Mouse (Mus musculus) thymus, postnatal 4 days (tissue): ENCODE measurements around the gene Selenow.

Source experiments
- DNase-seq: peaks from one replicate; pipeline ENCODE4 v3.0.0; 2021

Gene Selenow

DNA sequence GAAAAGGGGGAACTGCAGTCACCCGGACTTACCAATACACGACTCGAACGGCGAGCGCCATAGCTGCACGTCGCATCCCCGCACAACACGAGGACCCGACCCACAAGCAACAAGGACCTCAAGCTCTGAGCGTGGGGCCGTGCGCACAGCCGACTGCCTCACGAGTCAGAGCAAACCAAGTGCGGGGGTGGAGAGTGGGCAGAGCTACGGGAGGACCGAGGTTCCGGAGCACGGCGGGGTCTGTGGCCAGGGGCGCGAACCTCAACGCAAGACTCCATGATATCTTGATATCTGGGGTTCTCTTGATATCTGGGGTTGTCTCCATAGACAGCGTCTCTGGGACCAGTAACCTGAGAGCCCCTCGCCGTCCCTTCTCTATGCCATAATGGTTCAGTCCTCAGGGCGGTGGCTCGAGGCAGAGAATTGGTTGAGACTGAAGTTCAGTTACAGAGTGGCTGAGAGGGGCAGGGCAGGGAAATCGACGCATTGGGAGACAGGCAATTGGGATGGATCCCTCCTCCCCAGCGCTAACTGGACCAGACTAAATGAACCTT lies at the start of gene Selenow:
TSS of gene Selenow (minus strand) at position 183 of the 554 bp plus-strand sequence.
- DNase-seq: peak; percentile 93

GRCm38 (mm10) chr7:15969674-15970073 lies 47.5 kb upstream of the Selenow start:
- no peak for DNase-seq

- no peak for DNase-seq
Measured at GRCm38 (mm10) chr7:15968322-15968721, 46.1 kb upstream of the Selenow start.

DNA sequence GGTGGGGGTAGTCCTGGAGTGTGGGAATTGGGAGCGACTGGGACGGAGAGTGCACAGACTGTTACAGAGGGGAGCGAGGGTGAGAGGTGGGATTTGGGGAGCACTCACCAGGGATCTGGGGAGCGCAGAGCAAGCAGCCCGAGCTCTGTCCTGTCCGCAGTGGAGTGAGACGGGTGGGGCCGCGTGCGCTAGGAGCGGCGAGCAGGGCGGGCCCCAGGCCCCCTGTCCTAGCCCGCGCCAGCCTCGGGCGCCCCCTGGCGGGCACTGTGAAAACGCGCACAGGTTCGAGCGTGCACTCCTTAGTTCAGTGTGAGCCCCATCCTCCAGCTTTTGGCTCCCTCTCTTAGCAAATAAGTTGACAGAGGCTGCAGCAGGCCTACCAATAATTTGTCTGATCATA lies 45.1 kb upstream of the Selenow start, which contains the start of gene Ehd2:
TSS of gene Ehd2 (minus strand) at position 256 of the 400 bp plus-strand sequence.
- DNase-seq: peak; percentile 83

GRCm38 (mm10) chr7:15966489-15966888 lies 44.3 kb upstream of the Selenow start:
- DNase-seq: no peak

DNA sequence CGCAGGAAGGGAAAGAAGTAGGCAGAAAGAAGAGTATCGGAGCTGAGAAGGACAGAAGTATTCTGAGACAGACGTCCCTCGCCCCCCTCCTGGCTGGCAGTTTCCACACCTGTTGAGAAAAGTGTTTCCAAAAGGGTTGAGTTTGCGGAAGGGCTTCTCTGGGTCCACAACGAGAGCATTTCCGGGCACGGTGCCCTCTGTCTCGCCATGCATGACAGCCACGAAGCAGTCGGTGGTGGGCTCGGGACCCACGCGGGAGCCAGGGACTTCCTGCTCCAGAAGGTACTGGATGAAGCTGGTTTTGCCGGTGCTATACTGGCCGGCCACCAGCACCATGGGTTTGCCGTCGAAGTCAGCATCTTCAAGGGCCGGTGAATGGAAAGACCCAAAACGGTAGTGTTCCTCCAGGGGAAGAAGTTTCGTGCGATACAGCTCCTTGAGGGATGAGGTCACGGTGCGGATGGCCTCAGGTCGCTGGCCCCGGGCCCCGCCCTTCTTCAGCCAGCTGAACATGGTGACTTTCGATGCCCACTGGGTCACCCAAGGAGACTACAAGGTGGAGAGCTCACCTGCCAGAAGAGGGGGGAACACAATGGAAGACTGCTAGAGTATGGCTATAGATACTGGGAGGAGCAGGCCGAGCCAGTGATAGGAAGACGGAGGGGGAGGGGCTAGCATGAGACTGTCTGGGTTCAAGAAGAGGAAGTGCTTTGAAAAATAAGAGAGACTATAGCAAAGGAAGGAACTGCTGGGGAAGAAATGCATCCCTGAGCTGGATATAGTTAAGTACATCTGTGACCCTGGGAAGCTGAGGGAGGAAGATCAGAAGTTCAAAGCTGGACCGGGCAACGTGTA lies 41.8 kb upstream of the Selenow start:
- no peak for DNase-seq

DNA sequence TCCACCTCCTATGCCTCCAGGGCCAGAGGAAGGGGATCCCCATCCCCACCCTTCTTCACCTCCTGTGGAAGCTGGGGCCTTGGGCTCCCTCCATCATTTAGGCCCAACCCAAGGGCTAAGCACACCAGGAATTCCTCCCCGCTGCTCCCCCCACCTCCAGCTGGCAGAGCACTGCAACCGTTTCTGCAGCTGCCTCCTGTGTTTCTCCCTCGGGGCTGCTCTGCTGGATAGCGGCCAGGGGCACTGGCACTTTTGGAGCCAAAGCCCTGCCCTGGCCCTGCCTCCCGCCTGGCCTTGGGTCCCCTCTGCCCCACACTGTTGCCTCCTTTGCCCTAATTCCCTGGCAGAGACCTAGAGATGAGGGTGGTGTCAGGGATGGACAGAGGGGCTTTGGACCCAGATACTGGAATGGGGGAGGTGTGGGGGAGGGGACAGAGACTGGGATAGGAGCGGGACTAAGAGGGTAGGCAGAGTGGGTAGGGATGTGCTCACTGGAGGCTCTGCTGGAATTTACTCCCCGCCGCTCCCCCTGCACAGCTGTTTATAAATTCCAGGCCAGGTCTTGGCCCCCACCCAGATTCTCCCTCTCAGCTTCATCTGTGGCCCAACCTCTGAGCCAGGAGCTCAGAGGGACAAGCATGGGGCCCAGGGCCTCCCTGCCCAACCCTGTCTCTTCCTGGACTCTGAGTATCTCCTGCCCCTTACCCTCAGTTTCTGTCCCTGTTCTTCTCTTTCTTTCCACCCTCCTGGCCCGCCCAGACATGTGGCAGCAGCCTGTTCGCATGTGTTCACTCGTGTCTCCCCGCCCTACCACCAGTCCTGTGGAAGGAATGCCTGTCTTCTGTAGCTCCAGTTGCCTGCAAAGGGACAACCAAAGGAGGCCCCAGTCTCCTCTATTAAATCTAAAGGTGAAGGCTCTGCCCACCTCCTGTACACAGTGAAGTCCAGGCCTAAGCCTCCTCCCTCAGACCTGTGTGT lies 40.4 kb upstream of the Selenow start:
- no peak for DNase-seq

- no peak for DNase-seq
Measured at GRCm38 (mm10) chr7:15961798-15962197, 39.6 kb upstream of the Selenow start.

- no peak for DNase-seq
Measured at GRCm38 (mm10) chr7:15961239-15961638, 39.0 kb upstream of the Selenow start.

DNA sequence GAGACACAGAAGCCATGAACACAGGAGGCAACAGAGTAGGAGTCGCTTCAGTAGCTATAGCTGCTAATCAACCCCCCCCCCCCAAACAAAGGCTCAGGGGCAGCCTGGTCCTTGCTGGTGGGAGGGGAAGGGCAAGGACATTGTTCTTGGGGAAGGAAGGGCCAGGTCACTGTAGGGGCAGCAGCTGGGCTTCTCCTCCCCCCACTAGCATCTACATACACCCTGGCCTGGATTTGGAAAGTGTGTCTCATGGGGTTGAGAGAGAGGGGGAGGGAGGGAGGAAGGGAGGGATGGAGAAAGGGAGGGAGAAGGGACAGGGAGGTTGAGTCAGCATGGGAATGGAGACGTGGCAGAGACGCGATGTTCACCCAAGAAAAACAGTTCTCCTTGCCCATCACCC lies 38.5 kb upstream of the Selenow start:
- DNase-seq: no peak

DNA sequence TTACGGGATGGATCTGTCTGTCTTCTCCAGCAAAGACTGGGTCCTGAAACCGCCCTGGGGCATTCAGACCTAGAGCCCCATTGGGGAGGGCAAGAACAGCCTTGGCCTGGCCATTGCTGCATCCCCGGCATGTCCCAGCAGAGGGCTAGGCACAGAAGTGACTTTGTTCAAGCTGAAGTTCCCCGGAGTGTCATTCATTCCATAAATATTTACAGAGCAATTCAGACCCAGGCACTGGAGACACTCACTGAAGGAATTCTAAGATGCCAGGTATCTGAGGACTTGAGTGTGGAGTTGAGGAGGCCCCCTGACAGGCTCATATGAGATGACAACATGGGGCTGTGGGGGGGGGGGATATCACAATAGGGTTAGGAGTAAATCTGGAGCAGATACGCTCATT lies 33.9 kb upstream of the Selenow start:
- no peak for DNase-seq

GRCm38 (mm10) chr7:15955509-15955908 lies 33.3 kb upstream of the Selenow start:
- no peak for DNase-seq

DNA sequence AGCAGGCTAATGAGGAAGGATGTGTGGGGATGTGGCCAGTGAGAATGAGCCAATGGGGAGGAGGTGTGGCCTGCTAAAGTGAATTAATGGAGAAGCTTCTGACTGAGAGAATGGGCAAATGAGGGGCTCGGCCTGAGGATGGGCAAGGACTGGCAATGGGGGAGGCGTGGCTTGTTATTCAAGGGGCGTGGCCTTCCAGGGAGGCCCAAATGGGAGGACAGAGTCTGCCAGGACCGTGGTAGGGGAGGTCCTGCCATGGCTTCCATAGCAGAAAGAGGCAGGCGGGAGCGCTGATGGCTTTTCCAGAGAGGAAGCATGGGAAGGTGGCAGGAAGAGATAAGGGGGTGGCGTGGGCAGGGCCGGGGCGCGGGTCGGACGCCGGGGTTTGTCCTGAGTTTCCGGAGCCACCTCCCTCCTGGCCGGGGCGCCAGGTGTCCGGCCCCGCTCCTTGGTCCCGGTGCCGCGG lies 32.8 kb upstream of the Selenow start:
- no peak for DNase-seq

- no peak for DNase-seq
Measured at GRCm38 (mm10) chr7:15954436-15954835, 32.2 kb upstream of the Selenow start.

GRCm38 (mm10) chr7:15953307-15954074 lies 31.3 kb upstream of the Selenow start:
- peak; percentile 60 for DNase-seq

DNA sequence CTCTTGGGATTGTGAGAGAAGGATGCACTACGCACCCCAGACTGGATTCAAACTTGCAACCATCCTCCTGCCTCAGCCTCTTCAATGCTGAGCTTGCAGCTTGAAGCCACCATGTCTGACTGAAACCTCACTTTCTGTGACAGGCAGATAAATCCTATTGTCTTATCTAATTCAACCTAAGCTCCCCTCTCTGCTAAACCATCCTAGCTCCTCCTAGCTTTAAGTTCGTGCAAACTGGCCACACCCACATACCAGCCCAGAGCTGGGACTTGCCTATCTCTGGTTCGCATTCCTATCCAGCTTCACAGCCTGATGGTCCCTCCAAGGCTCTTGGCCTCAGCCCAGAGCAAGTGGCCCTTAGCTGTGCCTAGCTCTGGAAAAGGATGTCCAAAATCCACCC lies 30.2 kb upstream of the Selenow start:
- DNase-seq: no peak

DNA sequence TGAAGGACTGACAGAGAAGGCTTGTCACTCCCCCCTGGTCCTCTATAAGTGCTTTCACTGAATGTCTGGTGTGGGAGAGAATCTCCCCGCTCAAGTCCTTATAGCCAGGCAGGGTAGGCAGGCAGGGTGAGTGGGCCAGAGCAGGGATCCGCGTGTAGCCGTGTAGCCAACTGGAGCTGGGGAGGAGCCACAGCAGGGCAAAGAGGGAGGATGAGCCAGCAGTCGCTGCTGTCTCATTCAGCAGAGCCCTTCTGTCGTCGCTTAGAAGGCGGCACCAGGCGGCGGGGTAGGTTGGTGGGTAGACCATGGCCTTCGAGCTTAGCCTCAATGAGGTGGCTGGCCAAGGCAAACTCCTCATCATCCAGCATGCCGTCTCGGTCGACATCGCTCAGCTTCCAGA lies 27.8 kb upstream of the Selenow start:
- no peak for DNase-seq

- DNase-seq: no peak
Measured at GRCm38 (mm10) chr7:15949216-15949790, 27.1 kb upstream of the Selenow start.

- DNase-seq: peak; percentile 91
Measured at GRCm38 (mm10) chr7:15948381-15948941, 26.3 kb upstream of the Selenow start.

GRCm38 (mm10) chr7:15947653-15948260 lies 25.6 kb upstream of the Selenow start:
- no peak for DNase-seq
